Mouse (Mus musculus) forebrain, embryonic 12.5 days (tissue): ENCODE measurements at regions not wholly inside any gene's neighbourhood (a gene's known extent, or its start where the extent isn't known, plus 50 kb on each side); places are given as distances from the start of the nearest gene placed in this dataset.
A peak's percentile ranks its signal among the peaks of the same experiment; 100 is the strongest.

ENCODE experiments used
- ATAC-seq: fragments of 200-750 bp; cut with Nextera tagmentation; 2 replicates; pipeline ENCODE4 v1.8.0; 2017; ENCODE audit warnings: moderate TSS enrichment; ENCODE audit not compliant: low FRiP score
- H3K27ac ChIP-seq: fragments of 300-500 bp; sonication (generic); 2 replicates; pipeline ENCODE4 v1.5.1; 2016; ENCODE audit warnings: mild to moderate bottlenecking
- H3K27me3 ChIP-seq: fragments of 300-500 bp; sonication (generic); 2 replicates; pipeline ENCODE4 v1.6.1; 2016; ENCODE audit warnings: mild to moderate bottlenecking
- H3K36me3 ChIP-seq: fragments of 300-500 bp; sonication (generic); replicated peaks from 2 replicates; pipeline ENCODE4 v1.6.1; 2016; ENCODE audit warnings: mild to moderate bottlenecking
- H3K4me1 ChIP-seq: fragments of 300-500 bp; sonication (generic); 2 replicates; pipeline ENCODE4 v1.6.1; 2016
- H3K4me2 ChIP-seq: fragments of 300-500 bp; sonication (generic); 2 replicates; pipeline ENCODE4 v1.6.1; 2016; ENCODE audit warnings: mild to moderate bottlenecking, moderate library complexity
- H3K4me3 ChIP-seq: fragments of 300-500 bp; sonication (generic); replicated peaks from 2 replicates; pipeline ENCODE4 v1.5.1; 2016; ENCODE audit warnings: mild to moderate bottlenecking
- H3K9ac ChIP-seq: fragments of 300-500 bp; sonication (generic); 2 replicates; pipeline ENCODE4 v1.6.1; 2016; ENCODE audit warnings: mild to moderate bottlenecking
- H3K9me3 ChIP-seq: fragments of 300-500 bp; sonication (generic); 2 replicates; pipeline ENCODE4 v1.6.1; 2016
- WGBS: fragments of 180-500 bp; shearing (Covaris S2); methylation state at CpG from one replicate; pipeline ENCODE4 v1.1.7; 2016; 5-methylcytosine and 5-hydroxymethylcytosine counted together

- Histone ChIP-seq H3K9ac (no peak overlapping the region), H3K27me3 (no peaks in the 10 kb centered on the region), H3K36me3 (no peaks in the 10 kb centered on the region), H3K4me3 (no peak overlapping the region), H3K9me3 (no peaks in the 10 kb centered on the region), H3K4me2 (no peak overlapping the region), H3K4me1 (no peaks in the 10 kb centered on the region), H3K27ac (no peak overlapping the region)
- WGBS: 61% methylated on average over 1 of the region's 1 CpGs
- ATAC-seq: no peak
These were observed 177.9 kb upstream of the Kif2a start for GRCm38 (mm10) chr13:107199875-107200274.

- no peak overlapping the region for H3K27ac ChIP-seq
- no peak overlapping the region for H3K9ac ChIP-seq
- H3K4me1 ChIP-seq: no peaks in the 10 kb centered on the region
- H3K4me2 ChIP-seq: no peak overlapping the region
- H3K9me3 ChIP-seq: no peaks in the 10 kb centered on the region
- H3K36me3 ChIP-seq: no peaks in the 10 kb centered on the region
- 91% methylated on average over 4 of the region's 4 CpGs for WGBS
- no peak overlapping the region for H3K4me3 ChIP-seq
- H3K27me3 ChIP-seq: no peaks in the 10 kb centered on the region
- ATAC-seq: no peak
These were observed 171.5 kb upstream of the Kif2a start for GRCm38 (mm10) chr13:107193426-107193825.

GRCm38 (mm10) chr13:107187258-107187878 lies 165.4 kb upstream of the Kif2a start:
- 69% methylated on average over 11 of the region's 11 CpGs for WGBS
- Histone ChIP-seq H3K9me3 (no peaks in the 10 kb centered on the region), H3K36me3 (no peaks in the 10 kb centered on the region), H3K27ac (0 out of 2 replicates have a peak overlapping the region, but pooled peaks have one; percentile 19), H3K4me3 (no peak overlapping the region), H3K27me3 (no peaks in the 10 kb centered on the region), H3K4me1 (no peaks in the 10 kb centered on the region), H3K4me2 (no peak overlapping the region), H3K9ac (no peak overlapping the region)
- ATAC-seq: no peak

GRCm38 (mm10) chr13:107182544-107182943 lies 160.6 kb upstream of the Kif2a start:
- ATAC-seq: no peak
- Histone ChIP-seq H3K27me3 (no peaks in the 10 kb centered on the region), H3K9ac (no peak overlapping the region), H3K36me3 (no peaks in the 10 kb centered on the region), H3K27ac (no peak overlapping the region), H3K4me3 (no peak overlapping the region), H3K9me3 (no peaks in the 10 kb centered on the region), H3K4me2 (no peak overlapping the region), H3K4me1 (no peaks in the 10 kb centered on the region)
- 15% methylated on average over 6 of the region's 6 CpGs for WGBS

GRCm38 (mm10) chr13:107179551-107179950 lies 157.6 kb upstream of the Kif2a start:
- Histone ChIP-seq H3K27me3 (no peaks in the 10 kb centered on the region), H3K9me3 (no peaks in the 10 kb centered on the region), H3K36me3 (no peaks in the 10 kb centered on the region), H3K4me1 (no peaks in the 10 kb centered on the region), H3K27ac (no peak overlapping the region), H3K4me3 (no peak overlapping the region), H3K9ac (no peak overlapping the region), H3K4me2 (no peak overlapping the region)
- WGBS: 80% methylated on average over 5 of the region's 5 CpGs
- ATAC-seq: no peak

GRCm38 (mm10) chr13:107177595-107177994 lies 155.7 kb upstream of the Kif2a start:
- Histone ChIP-seq H3K4me2 (no peak overlapping the region), H3K36me3 (no peaks in the 10 kb centered on the region), H3K9me3 (no peaks in the 10 kb centered on the region), H3K27me3 (no peaks in the 10 kb centered on the region), H3K27ac (no peak overlapping the region), H3K4me1 (no peaks in the 10 kb centered on the region), H3K9ac (no peak overlapping the region), H3K4me3 (no peak overlapping the region)
- 90% methylated on average over 7 of the region's 7 CpGs for WGBS
- no peak for ATAC-seq

- Histone ChIP-seq H3K4me3 (no peak overlapping the region), H3K27ac (no peak overlapping the region), H3K4me1 (no peaks in the 10 kb centered on the region), H3K27me3 (no peaks in the 10 kb centered on the region), H3K9ac (no peak overlapping the region), H3K9me3 (no peaks in the 10 kb centered on the region), H3K36me3 (no peaks in the 10 kb centered on the region), H3K4me2 (no peak overlapping the region)
- ATAC-seq: no peak
- WGBS: 89% methylated on average over 4 of the region's 4 CpGs
These were observed 154.0 kb upstream of the Kif2a start for GRCm38 (mm10) chr13:107175891-107176290.

GRCm38 (mm10) chr13:107168599-107169149 lies 146.7 kb upstream of the Kif2a start:
- Histone ChIP-seq H3K36me3 (no peaks in the 10 kb centered on the region), H3K4me3 (peak overlapping the region; percentile 32), H3K4me1 (peaks cover 14% of the 10 kb centered on the region), H3K27ac (no peak overlapping the region), H3K9ac (0 out of 2 replicates have a peak overlapping the region, but pooled peaks have one; percentile 5), H3K9me3 (no peaks in the 10 kb centered on the region), H3K27me3 (no peaks in the 10 kb centered on the region), H3K4me2 (peak overlapping the region; percentile 56)
- ATAC-seq: peak; percentile 85
- WGBS: 5% methylated on average over 15 of the region's 15 CpGs

- 0 out of 2 replicates have a peak overlapping the region, but pooled peaks have one; percentile 5 for H3K9ac ChIP-seq
- H3K27ac ChIP-seq: no peak overlapping the region
- peak overlapping the region; percentile 56 for H3K4me2 ChIP-seq
- WGBS: 38% methylated on average over 10 of the region's 10 CpGs
- no peaks in the 10 kb centered on the region for H3K9me3 ChIP-seq
- peak overlapping the region; percentile 32 for H3K4me3 ChIP-seq
- peaks cover 14% of the 10 kb centered on the region for H3K4me1 ChIP-seq
- no peaks in the 10 kb centered on the region for H3K27me3 ChIP-seq
- H3K36me3 ChIP-seq: no peaks in the 10 kb centered on the region
- peak; percentile 59; the same call in 1 of the 2 replicates for ATAC-seq
These were observed 146.1 kb upstream of the Kif2a start for GRCm38 (mm10) chr13:107167856-107168598.

GRCm38 (mm10) chr13:107151548-107151947 lies 129.6 kb upstream of the Kif2a start:
- Histone ChIP-seq H3K4me2 (no peak overlapping the region), H3K4me1 (0 out of 2 replicates have a peak, but pooled peaks cover 6% of the 10 kb centered on the region), H3K27ac (no peak overlapping the region), H3K9ac (no peak overlapping the region), H3K36me3 (no peaks in the 10 kb centered on the region), H3K27me3 (0 out of 2 replicates have a peak, but pooled peaks cover 3% of the 10 kb centered on the region), H3K4me3 (no peak overlapping the region), H3K9me3 (no peaks in the 10 kb centered on the region)
- WGBS: 73% methylated on average over 5 of the region's 5 CpGs
- no peak for ATAC-seq

GRCm38 (mm10) chr13:107141209-107141608 lies 119.3 kb upstream of the Kif2a start:
- 44% methylated on average over 4 of the region's 4 CpGs for WGBS
- H3K9ac ChIP-seq: no peak overlapping the region
- H3K27me3 ChIP-seq: no peaks in the 10 kb centered on the region
- no peak overlapping the region for H3K27ac ChIP-seq
- no peak overlapping the region for H3K4me3 ChIP-seq
- no peak overlapping the region for H3K4me2 ChIP-seq
- no peak for ATAC-seq
- H3K4me1 ChIP-seq: no peaks in the 10 kb centered on the region
- H3K36me3 ChIP-seq: no peaks in the 10 kb centered on the region
- no peaks in the 10 kb centered on the region for H3K9me3 ChIP-seq

GRCm38 (mm10) chr13:107134125-107134524 lies 112.2 kb upstream of the Kif2a start:
- H3K4me2 ChIP-seq: no peak overlapping the region
- no peak for ATAC-seq
- H3K27me3 ChIP-seq: no peaks in the 10 kb centered on the region
- H3K36me3 ChIP-seq: no peaks in the 10 kb centered on the region
- H3K9ac ChIP-seq: no peak overlapping the region
- H3K4me3 ChIP-seq: no peak overlapping the region
- H3K9me3 ChIP-seq: no peaks in the 10 kb centered on the region
- no peaks in the 10 kb centered on the region for H3K4me1 ChIP-seq
- no peak overlapping the region for H3K27ac ChIP-seq
